Mouse (Mus musculus) urinary bladder, adult 18-20 months (tissue): ENCODE measurements around the gene Atxn1.
A peak's percentile ranks its signal among the peaks of the same experiment; 100 is the strongest.

Source experiments
- DNase-seq, 2 experiments: peaks; one replicate each; pipeline ENCODE4 v3.0.0; 2022; ENCODE audit warnings: low spot score in 2 of 2, mixed read lengths in 2 of 2

The Atxn1 gene

GRCm38 (mm10) chr13:45963497-45964330 lies 1.1 kb downstream of the Atxn1 start:
- peak; percentile 81 to 83 for DNase-seq

- DNase-seq: no peak
These were observed 2.0 kb downstream of the Atxn1 start for GRCm38 (mm10) chr13:45962776-45963175.

GRCm38 (mm10) chr13:45961871-45962630 lies 2.8 kb downstream of the Atxn1 start:
- no peak for DNase-seq

- no peak for DNase-seq
These were observed 4.4 kb downstream of the Atxn1 start for GRCm38 (mm10) chr13:45960311-45960965.

GRCm38 (mm10) chr13:45958306-45958705 lies 6.5 kb downstream of the Atxn1 start:
- no peak for DNase-seq

- DNase-seq: no peak
These were observed 7.2 kb downstream of the Atxn1 start for GRCm38 (mm10) chr13:45957629-45958028.

- DNase-seq: no peak
These were observed 8.5 kb downstream of the Atxn1 start for GRCm38 (mm10) chr13:45956287-45956686.

- DNase-seq: no peak
These were observed 9.3 kb downstream of the Atxn1 start for GRCm38 (mm10) chr13:45955370-45956055.

GRCm38 (mm10) chr13:45953098-45953497 lies 11.7 kb downstream of the Atxn1 start:
- DNase-seq: no peak

- no peak for DNase-seq
These were observed 13.7 kb downstream of the Atxn1 start for GRCm38 (mm10) chr13:45951071-45951645.

- DNase-seq: no peak
These were observed 14.4 kb downstream of the Atxn1 start for GRCm38 (mm10) chr13:45950355-45950861.

GRCm38 (mm10) chr13:45946136-45946535 lies 18.7 kb downstream of the Atxn1 start:
- DNase-seq: no peak

GRCm38 (mm10) chr13:45942337-45942736 lies 22.5 kb downstream of the Atxn1 start:
- no peak for DNase-seq

GRCm38 (mm10) chr13:45940714-45941113 lies 24.1 kb downstream of the Atxn1 start:
- DNase-seq: no peak

GRCm38 (mm10) chr13:45939561-45939960 lies 25.2 kb downstream of the Atxn1 start:
- DNase-seq: no peak

- no peak for DNase-seq
These were observed 26.7 kb downstream of the Atxn1 start for GRCm38 (mm10) chr13:45938083-45938482.

- no peak for DNase-seq
These were observed 28.0 kb downstream of the Atxn1 start for GRCm38 (mm10) chr13:45936765-45937164.

GRCm38 (mm10) chr13:45935798-45936197 lies 29.0 kb downstream of the Atxn1 start:
- no peak for DNase-seq

GRCm38 (mm10) chr13:45934841-45935240 lies 30.0 kb downstream of the Atxn1 start:
- no peak for DNase-seq

GRCm38 (mm10) chr13:45934085-45934484 lies 30.7 kb downstream of the Atxn1 start:
- no peak for DNase-seq

GRCm38 (mm10) chr13:45932491-45932921 lies 32.3 kb downstream of the Atxn1 start:
- no peak for DNase-seq
